In genomic region chr1:157547658-157548057, GRCm38 (mm10) we compare ENCODE assay signal across 12 mouse cellular contexts. TPM values are rescaled to one million over a fixed set of nuclear protein-coding genes. Genes with fewer than 3 reads are reported as not detected.
"Had no signal": no experiment of that assay in that cellular context is flagged by ENCODE, and none has a peak within 500 bp of the region (broad histone marks: within the 10 kb centered on the region; RNA-seq: fewer than 3 reads in every experiment).

No protein-coding gene starts in this region.

- H3K4me1 ChIP-seq: limb, embryonic 12.5 days; liver, embryonic 13.5 days; neural tube, embryonic 12.5 days had no signal

- H3K36me3 ChIP-seq: limb, embryonic 12.5 days; neural tube, embryonic 12.5 days had no signal

- ATAC-seq: liver, postnatal 0 days had no signal

- H3K27me3 ChIP-seq: liver, embryonic 13.5 days; neural tube, embryonic 12.5 days had no signal

- DNase-seq: kidney, adult 2 months; kidney, postnatal 25 days; liver; liver, embryonic 13.5 days; liver, postnatal 0 days; midbrain, embryonic 14.5 days; thymus, postnatal 4 days had no signal

- H3K9me3 ChIP-seq: limb, embryonic 12.5 days; neural tube, embryonic 12.5 days had no signal

- H3K4me2 ChIP-seq: limb, embryonic 12.5 days; liver, embryonic 13.5 days; neural tube, embryonic 12.5 days had no signal

- H3K4me3 ChIP-seq: limb, embryonic 12.5 days; liver, embryonic 13.5 days; neural tube, embryonic 12.5 days had no signal

- H3K27ac ChIP-seq: limb, embryonic 12.5 days; liver, embryonic 13.5 days; macrophage; neural tube, embryonic 12.5 days; stomach, postnatal 0 days had no signal

- H3K9ac ChIP-seq: limb, embryonic 12.5 days; liver, embryonic 13.5 days; liver, postnatal 0 days; neural tube, embryonic 12.5 days had no signal

RNA-seq across cellular contexts. Expression of gene Sec16b, which starts 41.1 kb away (rescaled TPM):
- total RNA-seq: monocyte, adult 5-6 weeks had no signal
- polyA plus RNA-seq: macrophage had no signal
